Mouse (Mus musculus) ZHBTc4 (cell line): ENCODE measurements at regions not wholly inside any gene's neighbourhood (a gene's known extent, or its start where the extent isn't known, plus 50 kb on each side); places are given as distances from the start of the nearest gene placed in this dataset.

Experiments
- DNase-seq: peaks from one replicate; pipeline ENCODE4 v3.0.0-alpha.2; 2011; ENCODE audit warnings: low read depth, low spot score

GRCm38 (mm10) chr1:137330634-137331033 is 370.4 kb upstream of the Nr5a2 start:
- peak; percentile 27 for DNase-seq

GRCm38 (mm10) chr1:137323884-137324594 is 363.8 kb upstream of the Nr5a2 start:
- peak; percentile 90 for DNase-seq

- peak; percentile 50 for DNase-seq
These were observed 362.9 kb upstream of the Nr5a2 start for GRCm38 (mm10) chr1:137323035-137323680.

GRCm38 (mm10) chr1:137302757-137303422 is 342.6 kb upstream of the Nr5a2 start:
- no peak for DNase-seq

GRCm38 (mm10) chr1:137297780-137298569 is 337.7 kb upstream of the Nr5a2 start:
- peak; percentile 33 for DNase-seq

- DNase-seq, result peak; percentile 74
These were observed 329.2 kb upstream of the Nr5a2 start for GRCm38 (mm10) chr1:137289456-137289855.

GRCm38 (mm10) chr1:137283291-137283690 is 323.0 kb upstream of the Nr5a2 start:
- no peak for DNase-seq

- no peak for DNase-seq
These were observed 322.2 kb upstream of the Nr5a2 start for GRCm38 (mm10) chr1:137282457-137282856.

GRCm38 (mm10) chr1:137280391-137281386 is 320.4 kb upstream of the Nr5a2 start:
- no peak for DNase-seq

GRCm38 (mm10) chr1:137279981-137280380 is 319.7 kb upstream of the Nr5a2 start:
- no peak for DNase-seq

GRCm38 (mm10) chr1:137270659-137271612 is 310.7 kb upstream of the Nr5a2 start:
- no peak for DNase-seq

GRCm38 (mm10) chr1:137262806-137263370 is 302.6 kb upstream of the Nr5a2 start:
- no peak for DNase-seq

GRCm38 (mm10) chr1:137262121-137262525 is 301.9 kb upstream of the Nr5a2 start:
- no peak for DNase-seq

- no peak for DNase-seq
These were observed 296.0 kb upstream of the Nr5a2 start for GRCm38 (mm10) chr1:137256294-137256693.

GRCm38 (mm10) chr1:137255041-137255440 is 294.8 kb upstream of the Nr5a2 start:
- DNase-seq, result no peak

GRCm38 (mm10) chr1:137254634-137255033 is 294.4 kb upstream of the Nr5a2 start:
- no peak for DNase-seq

- no peak for DNase-seq
These were observed 266.8 kb upstream of the Nr5a2 start for GRCm38 (mm10) chr1:137227098-137227485.

GRCm38 (mm10) chr1:137226479-137227097 is 266.3 kb upstream of the Nr5a2 start:
- peak; percentile 68 for DNase-seq

- DNase-seq, result peak; percentile 67
These were observed 265.2 kb upstream of the Nr5a2 start for GRCm38 (mm10) chr1:137225418-137225817.
